Mouse (Mus musculus) right cerebral cortex, postnatal 10 days (tissue): ENCODE measurements around the gene Galnt9.
A peak's percentile ranks its signal among the peaks of the same experiment; 100 is the strongest.

ENCODE experiments used
- DNase-seq, 2 experiments: peaks; one replicate each; pipeline ENCODE4 v3.0.0; 2021; ENCODE audit warnings: low spot score in 2 of 2

Gene Galnt9

DNA sequence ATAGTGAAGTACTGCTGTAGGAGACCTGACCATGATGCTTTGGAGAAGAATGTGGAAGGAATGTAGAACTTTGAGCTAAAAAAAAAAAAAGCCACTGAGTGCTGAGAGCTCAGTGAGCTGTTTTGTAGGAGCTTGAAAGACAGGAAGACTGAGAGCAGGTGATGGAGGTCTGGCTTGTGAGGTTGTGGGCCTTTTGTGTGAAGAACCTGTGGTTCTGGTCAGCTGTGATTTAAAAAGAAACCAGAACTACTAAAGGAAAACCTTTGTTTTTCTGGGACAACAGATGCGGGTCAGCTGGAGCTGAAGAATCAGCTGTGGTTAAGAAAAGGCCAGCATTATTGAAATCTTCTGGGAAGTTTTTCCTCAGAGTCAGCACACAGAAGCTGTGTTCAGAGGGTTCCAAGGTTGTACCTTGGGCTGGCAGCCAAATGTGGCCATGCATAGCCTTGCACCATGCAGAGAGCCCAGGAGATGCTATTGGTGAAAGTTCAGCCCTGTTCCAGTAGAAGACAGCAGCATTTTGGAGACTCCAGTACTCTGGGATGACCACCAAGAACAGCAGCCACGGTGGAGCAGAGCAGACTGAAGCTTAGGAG is 85.5 kb downstream of the Galnt9 start:
- no peak for DNase-seq

DNA sequence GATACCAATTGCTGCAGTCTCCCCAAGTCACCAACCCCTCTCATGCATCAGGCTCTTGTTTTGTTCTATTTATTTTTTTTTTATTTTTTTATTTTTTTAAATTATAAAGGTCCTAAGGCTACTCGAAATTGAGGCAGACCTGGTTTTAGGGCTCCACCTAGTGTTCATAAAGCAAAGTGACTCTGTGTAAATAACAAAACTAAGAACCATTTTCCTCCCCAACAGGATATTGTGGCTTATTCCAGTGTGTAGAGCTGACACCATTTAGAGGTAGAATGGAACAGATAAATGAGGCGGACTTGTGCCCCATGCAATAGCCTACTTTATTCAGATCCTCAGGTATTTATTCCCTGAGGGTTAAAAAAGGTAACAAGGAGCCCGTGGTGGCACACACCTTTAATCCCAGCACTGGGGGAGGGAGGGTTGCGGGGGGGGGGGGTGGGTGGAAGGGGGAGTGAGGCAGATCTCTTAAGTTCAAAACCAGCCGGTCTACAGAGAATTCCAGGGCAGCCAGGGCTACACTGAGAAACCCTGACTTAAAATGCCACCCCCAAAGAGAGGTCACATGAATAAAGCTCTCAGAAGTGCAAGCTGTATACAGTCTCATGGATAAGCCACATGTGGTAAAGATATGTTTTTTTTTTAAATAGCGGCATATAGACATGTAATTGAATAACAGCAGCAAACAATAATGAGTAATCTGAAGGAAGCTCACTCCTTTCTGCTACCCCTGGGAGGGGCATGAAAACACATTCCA is 92.0 kb downstream of the Galnt9 start:
- no peak for DNase-seq

DNA sequence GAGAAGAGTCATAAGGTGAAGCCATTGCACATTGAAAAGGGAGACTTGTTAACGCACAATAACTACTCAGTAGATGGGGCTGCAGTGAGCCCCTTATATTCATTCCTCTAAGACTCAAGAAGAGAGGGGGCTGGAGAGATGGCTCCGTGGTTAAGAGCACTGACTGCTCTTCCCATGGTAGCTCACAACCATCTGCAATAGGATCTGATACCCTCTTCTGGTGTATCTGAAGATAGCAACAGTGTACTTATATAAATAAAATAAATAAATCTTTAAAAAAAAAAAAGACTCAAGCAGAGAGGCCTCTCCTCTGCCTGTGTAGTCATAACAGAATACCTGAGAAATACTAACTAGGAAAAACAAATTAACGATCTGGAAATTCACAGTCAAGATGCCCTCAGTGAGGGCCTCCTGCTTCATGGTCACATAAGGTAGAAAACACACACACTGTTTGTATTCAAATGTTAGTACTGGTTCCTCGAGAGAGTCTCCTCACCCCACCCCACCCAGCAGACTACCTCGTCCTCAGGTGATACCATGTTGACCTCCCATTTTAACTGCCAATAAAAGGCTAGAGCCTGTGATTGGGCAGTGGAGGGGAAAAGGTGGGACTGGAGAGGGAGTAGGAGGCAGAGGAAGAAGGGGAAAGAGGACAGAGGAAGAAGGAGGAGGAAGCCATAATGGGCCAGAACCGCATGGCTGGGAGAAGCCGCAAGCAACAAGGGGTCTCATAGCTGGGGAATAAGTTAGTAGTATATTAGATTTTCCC is 94.3 kb downstream of the Galnt9 start:
- no peak for DNase-seq

DNA sequence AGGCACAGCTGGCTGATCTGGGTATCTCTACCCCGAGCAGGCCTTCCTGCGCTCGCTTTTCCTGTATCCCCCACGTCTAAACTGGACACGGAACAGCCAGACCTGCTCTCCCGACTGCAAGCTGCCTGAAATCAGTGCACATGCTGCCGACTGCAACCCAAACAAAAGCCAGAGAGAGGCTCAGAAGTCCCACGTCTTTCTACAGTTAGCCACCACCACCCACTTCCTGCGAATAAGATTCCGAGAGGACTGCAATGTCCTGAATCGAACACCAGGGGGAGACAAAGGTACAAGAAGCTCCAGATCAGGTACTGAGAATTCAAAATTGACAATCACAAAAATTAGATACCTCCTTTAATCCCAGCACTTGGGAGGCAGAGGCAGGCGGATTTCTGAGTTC is 95.3 kb downstream of the Galnt9 start:
- DNase-seq = peak; percentile 83 to 86

DNA sequence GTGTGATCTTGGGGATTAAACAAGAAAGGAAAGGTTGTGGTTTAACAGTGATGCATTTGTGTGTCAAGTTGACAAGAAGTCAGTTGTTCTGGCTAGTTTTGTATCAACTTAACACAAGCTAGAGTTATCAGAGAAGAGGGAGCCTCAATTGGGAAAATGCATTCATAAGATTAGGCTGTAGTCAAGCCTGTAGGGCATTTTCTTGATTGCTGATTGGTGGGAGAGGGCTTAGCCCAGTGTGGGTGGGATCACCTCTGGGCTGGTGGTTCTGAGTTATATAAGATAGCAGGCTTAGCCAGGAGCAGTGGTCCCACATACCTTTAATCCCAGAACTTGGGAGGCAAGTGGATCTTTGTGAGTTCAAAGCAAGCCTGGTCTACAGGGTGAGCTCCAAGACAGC is 102.2 kb downstream of the Galnt9 start:
- no peak for DNase-seq

DNA sequence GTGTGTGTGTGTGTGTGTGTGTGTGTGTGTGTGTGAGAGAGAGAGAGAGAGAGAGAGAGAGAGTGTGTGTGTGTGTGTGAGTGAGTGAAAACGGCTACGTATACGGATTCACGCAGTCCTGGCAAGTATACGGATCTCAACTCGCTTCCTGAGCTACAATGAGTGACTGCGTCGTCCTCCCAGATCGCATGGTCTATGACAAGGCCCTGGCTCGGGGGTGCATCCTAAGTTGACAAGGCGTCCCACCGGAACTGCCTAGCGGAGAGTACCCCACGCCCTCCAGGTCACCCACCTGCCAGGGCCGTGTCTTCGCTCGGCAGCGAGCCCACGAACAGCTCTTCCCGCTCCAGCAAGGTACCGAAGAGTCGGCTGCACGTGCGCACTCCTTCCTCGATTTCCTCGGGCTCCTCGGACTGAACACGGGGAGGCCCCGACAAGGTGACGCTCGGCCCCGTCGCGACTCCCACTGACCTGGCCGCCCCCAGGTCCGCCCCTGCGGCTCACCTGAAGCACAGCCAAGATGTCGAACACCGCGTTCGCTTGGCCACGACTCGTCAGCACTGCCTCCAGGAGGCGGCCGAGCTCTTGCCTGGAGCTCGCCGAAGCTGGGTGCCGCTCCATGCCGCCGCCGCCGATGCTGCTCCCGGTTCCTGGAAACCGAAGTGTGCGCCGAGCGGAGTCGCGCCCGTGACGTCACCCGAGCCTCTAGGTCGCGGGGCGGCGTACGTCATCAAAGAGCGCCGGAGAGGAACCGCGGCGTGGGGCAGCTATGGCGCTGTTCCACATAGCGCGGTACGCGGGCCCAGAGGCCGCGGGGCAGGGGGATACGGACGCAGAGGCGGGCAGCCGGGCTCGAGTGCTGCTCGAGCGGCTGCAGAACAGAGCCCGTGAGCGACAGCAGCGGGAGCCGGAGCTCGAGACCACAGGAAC is 108.8 kb downstream of the Galnt9 start, which contains the start of the genes Noc4l and Ddx51:
Gene Noc4l, minus strand, starts transcription at position 699 of the 930 bp plus-strand sequence.
Gene Ddx51, plus strand, starts transcription at position 733 of the 930 bp plus-strand sequence.
- peak; percentile 97 to 98 for DNase-seq

DNA sequence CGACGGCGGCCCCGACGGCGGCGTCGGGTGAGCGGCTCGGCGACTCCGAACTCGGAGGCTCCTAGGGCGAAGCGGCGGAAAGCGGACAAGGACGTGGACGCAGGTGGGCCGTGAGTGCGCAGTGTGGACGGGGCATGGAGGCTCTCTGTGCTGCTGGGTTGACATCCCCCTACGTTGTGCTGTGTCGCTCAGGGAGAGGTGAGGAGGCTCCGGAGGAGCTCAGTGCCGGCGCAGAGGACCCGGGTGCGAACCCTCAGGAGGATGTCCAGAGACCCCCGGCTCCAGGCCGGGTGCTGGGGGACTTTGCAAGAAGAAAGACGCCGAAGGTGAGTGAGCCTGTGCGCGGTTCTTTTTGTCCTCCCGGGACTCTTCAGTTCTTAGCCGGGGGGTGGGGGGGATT is 109.5 kb downstream of the Galnt9 start:
- DNase-seq = no peak

DNA sequence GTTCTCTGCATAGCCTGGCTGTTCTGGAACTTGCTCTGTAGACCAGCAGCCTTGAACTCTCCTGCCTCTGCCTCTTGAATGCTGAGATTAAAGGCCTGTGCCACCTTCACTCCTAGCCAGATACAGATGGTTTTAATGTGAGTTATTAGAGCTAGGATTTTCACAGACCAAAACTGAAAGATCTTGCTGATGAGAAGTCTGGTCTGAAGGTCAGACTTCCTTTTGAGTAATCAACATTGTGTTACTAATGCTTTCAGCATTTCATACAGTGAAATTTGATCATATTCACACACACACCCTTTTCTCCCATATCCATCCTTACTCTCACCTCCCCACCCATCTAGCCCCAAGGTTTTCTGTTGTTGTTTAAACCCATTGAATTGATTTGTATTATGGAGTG is 115.5 kb downstream of the Galnt9 start:
- no peak for DNase-seq

DNA sequence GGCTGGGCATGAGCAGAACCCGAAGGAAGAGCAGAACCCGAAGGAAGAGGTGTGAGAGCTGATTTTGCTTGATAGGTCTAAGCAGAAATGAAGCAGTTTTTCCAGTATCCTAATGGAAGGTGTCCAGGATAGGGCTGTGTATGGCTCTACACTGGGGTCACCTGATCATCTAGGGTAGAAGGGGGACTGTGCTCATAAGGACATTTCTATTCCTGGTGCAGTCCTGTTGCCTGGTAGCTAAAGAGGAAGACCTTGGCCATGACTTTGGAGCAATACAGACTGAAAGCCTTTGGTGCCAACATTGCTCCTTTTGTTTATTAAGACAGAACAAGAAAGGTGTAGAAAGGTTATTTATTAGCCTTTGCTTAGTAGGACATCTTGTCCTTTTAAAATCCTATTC is 119.9 kb downstream of the Galnt9 start:
- DNase-seq = no peak

DNA sequence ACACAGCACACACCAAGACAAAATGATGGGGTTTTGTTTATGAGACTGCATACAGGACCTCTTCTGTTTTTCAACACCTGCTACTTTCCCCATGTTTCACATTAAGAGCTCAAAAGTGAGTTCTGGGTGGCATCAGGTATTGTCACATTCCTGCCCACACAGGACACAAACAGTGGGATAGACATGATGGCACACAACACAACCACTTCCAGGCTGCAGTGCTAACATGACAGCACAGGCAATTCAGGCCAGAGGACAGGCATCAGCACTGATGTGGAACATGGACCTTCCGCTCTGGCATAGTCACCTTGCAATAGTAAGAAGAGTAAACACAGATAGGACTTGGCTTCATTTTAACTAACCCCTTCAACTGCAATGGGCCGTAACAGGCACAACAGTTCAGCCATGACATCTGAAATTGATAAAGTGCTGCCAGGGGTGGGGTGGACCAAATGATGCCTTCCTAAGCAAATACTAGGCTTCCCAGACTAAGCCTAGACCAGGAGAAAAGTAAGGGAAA is 120.7 kb downstream of the Galnt9 start:
- no peak for DNase-seq

DNA sequence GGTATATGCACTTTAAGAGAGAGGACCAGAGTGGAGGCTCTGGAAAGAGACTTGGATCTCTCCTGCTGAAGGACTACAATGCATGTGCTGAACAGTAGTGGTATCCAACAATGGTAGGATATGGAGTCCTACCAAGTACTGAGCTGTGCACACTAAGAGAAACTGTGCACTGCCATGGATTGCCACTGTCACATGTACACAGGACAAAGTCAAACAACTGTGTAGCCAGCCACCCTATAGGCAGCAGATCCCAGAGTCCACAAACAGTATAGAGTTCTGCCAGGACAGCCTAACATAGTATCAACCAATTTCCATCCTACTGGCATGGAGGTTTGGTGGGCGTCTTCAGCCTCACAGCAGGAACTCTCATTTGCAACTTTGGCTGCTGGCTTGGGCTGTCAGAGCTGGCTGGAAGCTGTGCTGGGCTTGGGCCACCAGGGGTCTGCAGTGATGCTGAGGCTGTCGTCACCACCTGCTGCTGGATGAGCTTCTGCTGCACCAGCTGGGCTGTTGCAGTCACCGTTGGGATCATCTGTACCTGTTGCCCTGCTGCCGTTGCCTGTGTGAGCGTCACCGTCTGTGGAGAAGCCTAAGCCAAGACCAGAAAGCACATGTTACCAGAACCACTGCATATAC is 121.4 kb downstream of the Galnt9 start:
- peak in 1 of 2 experiments; percentile 43 for DNase-seq
